Mouse (Mus musculus) CH12.LX (cell line): ENCODE results near the gene Rassf8. TPM values are rescaled to one million over a fixed set of nuclear protein-coding genes. Genes with fewer than 3 reads are reported as not detected.

Experiments used
- DNase-seq: peaks from one replicate; pipeline ENCODE4 v3.0.0-alpha.2; 2013; ENCODE audit errors: extremely low read depth
- H3K27ac ChIP-seq: 2 replicates; pipeline ENCODE4 v1.5.1; 2012; ENCODE audit warnings: low read depth, mild to moderate bottlenecking, control low read depth, moderate library complexity; ENCODE audit not compliant: insufficient read depth
- H3K27me3 ChIP-seq: replicated peaks from 2 replicates; pipeline ENCODE3; 2012; ENCODE audit warnings: inconsistent platforms
- H3K36me3 ChIP-seq, 2 experiments: replicated peaks in 1 of 2; 2 replicates each; pipeline versions ENCODE3 to v1.6.1; 2012; ENCODE audit warnings: inconsistent platforms in 1 of 2, low read length in 1 of 2, mild to moderate bottlenecking in 1 of 2, mixed read lengths in 1 of 2, moderate library complexity in 1 of 2; ENCODE audit not compliant: control insufficient read depth in 1 of 2, insufficient read depth in 1 of 2
- H3K4me1 ChIP-seq, 2 experiments: 2 replicates each; pipeline ENCODE4 v1.6.1; 2012; ENCODE audit warnings: inconsistent platforms in 1 of 2, moderate library complexity in 1 of 2; ENCODE audit not compliant: insufficient read depth in 2 of 2, control insufficient read depth in 1 of 2
- H3K4me2 ChIP-seq: 2 replicates; pipeline ENCODE4 v1.6.1; 2012; ENCODE audit warnings: low read depth, mild to moderate bottlenecking, control low read depth; ENCODE audit not compliant: poor library complexity, insufficient read depth, severe bottlenecking
- H3K4me3 ChIP-seq, 3 experiments: fragments of 150-350 bp in 1 of 3; sonication (generic) in 1 of 3; replicated peaks in 1 of 3; 2 replicates each; pipeline versions ENCODE3 to v1.5.1; 2011 to 2012; ENCODE audit warnings: low read depth in 2 of 3, low read length in 2 of 3, mild to moderate bottlenecking in 2 of 3, moderate library complexity in 2 of 3, control low read depth in 1 of 3, improper control_type of control experiment in 1 of 3, inconsistent platforms in 1 of 3, mixed read lengths in 1 of 3; ENCODE audit not compliant: poor library complexity in 1 of 3
- H3K79me2 ChIP-seq: replicated peaks from 2 replicates; pipeline ENCODE4 v1.6.1; 2012; ENCODE audit warnings: mild to moderate bottlenecking, moderate library complexity; ENCODE audit not compliant: control insufficient read depth, poor library complexity, insufficient read depth, severe bottlenecking; ENCODE audit errors: extremely low read depth
- H3K9ac ChIP-seq: 2 replicates; pipeline ENCODE4 v1.6.1; 2012; ENCODE audit warnings: low read depth, mild to moderate bottlenecking, control low read depth, moderate library complexity; ENCODE audit not compliant: insufficient read depth
- H3K9me3 ChIP-seq: replicated peaks from 2 replicates; pipeline ENCODE3; 2012; ENCODE audit warnings: low read length, inconsistent platforms, mixed read lengths
- BHLHE40 ChIP-seq: IDR thresholded peaks from 2 replicates; pipeline ENCODE4 v1.6.1; 2011; ENCODE audit warnings: mild to moderate bottlenecking, low read depth, low read length, improper control_type of control experiment
- CHD2 ChIP-seq: IDR thresholded peaks from 2 replicates; pipeline ENCODE4 v1.6.1; 2011; ENCODE audit warnings: low read length, improper control_type of control experiment
- E2F4 ChIP-seq: IDR thresholded peaks from 2 replicates; pipeline ENCODE4 v1.6.1; 2011; ENCODE audit warnings: low read depth, low read length, improper control_type of control experiment; ENCODE audit not compliant: insufficient replicate concordance
- ELF1 ChIP-seq: IDR thresholded peaks from 2 replicates; pipeline ENCODE4 v1.6.1; 2014; ENCODE audit warnings: low read depth, mild to moderate bottlenecking, inconsistent platforms, low read length, improper control_type of control experiment
- ETS1 ChIP-seq: conservative IDR thresholded peaks from 2 replicates; pipeline ENCODE4 v1.6.1; 2012; ENCODE audit warnings: low read depth, mild to moderate bottlenecking, inconsistent platforms, low read length, improper control_type of control experiment, moderate library complexity
- GABPA ChIP-seq: IDR thresholded peaks from 2 replicates; pipeline ENCODE4 v1.6.1; 2012; ENCODE audit warnings: low read depth, low read length, improper control_type of control experiment, inconsistent platforms; ENCODE audit not compliant: insufficient replicate concordance
- HCFC1 ChIP-seq: IDR thresholded peaks from 2 replicates; pipeline ENCODE4 v1.6.1; 2012; ENCODE audit warnings: low read depth, mild to moderate bottlenecking, inconsistent platforms, low read length, improper control_type of control experiment
- JUN ChIP-seq: IDR thresholded peaks from 2 replicates; pipeline ENCODE4 v1.6.1; 2011; ENCODE audit warnings: low read depth, mild to moderate bottlenecking, low read length, improper control_type of control experiment, moderate library complexity; ENCODE audit not compliant: insufficient read depth
- KAT2A ChIP-seq: IDR thresholded peaks from 2 replicates; pipeline ENCODE4 v1.6.1; 2012; ENCODE audit warnings: low read length, improper control_type of control experiment, inconsistent platforms; ENCODE audit not compliant: insufficient replicate concordance
- MAFK ChIP-seq: IDR thresholded peaks from 2 replicates; pipeline ENCODE4 v1.6.1; 2011; ENCODE audit warnings: low read length, improper control_type of control experiment; ENCODE audit not compliant: insufficient replicate concordance
- MAX ChIP-seq: IDR thresholded peaks from 2 replicates; pipeline ENCODE4 v1.6.1; 2011; ENCODE audit warnings: low read length, improper control_type of control experiment
- MAZ ChIP-seq: IDR thresholded peaks from 2 replicates; pipeline ENCODE4 v1.6.1; 2012; ENCODE audit warnings: low read depth, mild to moderate bottlenecking, inconsistent platforms, low read length, improper control_type of control experiment, moderate library complexity
- MYC ChIP-seq: IDR thresholded peaks from 2 replicates; pipeline ENCODE4 v1.6.1; 2011; ENCODE audit warnings: low read depth, mild to moderate bottlenecking, improper control_type of control experiment, low read length
- NRF1 ChIP-seq: IDR thresholded peaks from 2 replicates; pipeline ENCODE4 v1.6.1; 2014; ENCODE audit warnings: low read depth, mild to moderate bottlenecking, inconsistent platforms, low read length, improper control_type of control experiment, moderate library complexity
- PAX5 ChIP-seq: IDR thresholded peaks from 2 replicates; pipeline ENCODE4 v1.6.1; 2012; ENCODE audit warnings: low read length, inconsistent platforms, mixed read lengths
- POLR2AphosphoS2 ChIP-seq: IDR thresholded peaks from 2 replicates; pipeline ENCODE4 v1.6.1; 2011; ENCODE audit warnings: low read depth, low read length, improper control_type of control experiment
- RAD21 ChIP-seq: IDR thresholded peaks from 2 replicates; pipeline ENCODE4 v1.6.1; 2011; ENCODE audit warnings: low read depth, mild to moderate bottlenecking, low read length, improper control_type of control experiment, moderate library complexity
- RCOR1 ChIP-seq: conservative IDR thresholded peaks from 2 replicates; pipeline ENCODE4 v1.6.1; 2012; ENCODE audit warnings: low read depth, mild to moderate bottlenecking, inconsistent platforms, low read length, improper control_type of control experiment
- SMC3 ChIP-seq: IDR thresholded peaks from 2 replicates; pipeline ENCODE4 v1.6.1; 2011; ENCODE audit warnings: low read depth, low read length, improper control_type of control experiment
- TBP ChIP-seq: conservative IDR thresholded peaks from 2 replicates; pipeline ENCODE4 v1.6.1; 2011; ENCODE audit warnings: low read depth, low read length, improper control_type of control experiment
- ZMIZ1 ChIP-seq: IDR thresholded peaks from 2 replicates; pipeline ENCODE4 v1.6.1; 2012; ENCODE audit warnings: low read depth, mild to moderate bottlenecking, inconsistent platforms, low read length, improper control_type of control experiment
- dilution Hi-C: fragments of 300-500 bp; cut with MboI; formaldehyde crosslinking; loops from 2 replicates; pipeline ENCODE4 v1.14.3; 2020; ENCODE audit warnings: low sequenced_read_pairs; ENCODE audit not compliant: extremely low pct_unique_long_range_greater_than_20kb, extremely low pct_ligation_motif_present
- in situ Hi-C: fragments of 300-500 bp; cut with MboI; formaldehyde crosslinking; loops from 3 replicates; pipeline ENCODE4 v1.14.3; 2019; ENCODE audit warnings: low sequenced_read_pairs, low pct_ligation_motif_present, low pct_unique_long_range_greater_than_20kb, mixed read lengths
- polyA plus RNA-seq: library from polyadenylated mRNA; unstranded; fragments of >175 nt; gene quantifications from 2 replicates; pipeline ENCODE4 v1.2.1, GENCODE M21; 2012; ENCODE audit warnings: low read depth; ENCODE audit not compliant: insufficient read length
- total RNA-seq, 2 experiments: library from RNA; depleted of rRNA; stranded (reverse); fragments of 300-350 nt in 1 of 2; fragments of >200 nt in 1 of 2; gene quantifications; 2 replicates each; pipeline ENCODE4 v1.2.3; 2012 to 2014

Rassf8 gene
- total and polyA plus RNA-seq, 3 experiments: 0.34 to 0.59 (median 0.48) TPM

DNA sequence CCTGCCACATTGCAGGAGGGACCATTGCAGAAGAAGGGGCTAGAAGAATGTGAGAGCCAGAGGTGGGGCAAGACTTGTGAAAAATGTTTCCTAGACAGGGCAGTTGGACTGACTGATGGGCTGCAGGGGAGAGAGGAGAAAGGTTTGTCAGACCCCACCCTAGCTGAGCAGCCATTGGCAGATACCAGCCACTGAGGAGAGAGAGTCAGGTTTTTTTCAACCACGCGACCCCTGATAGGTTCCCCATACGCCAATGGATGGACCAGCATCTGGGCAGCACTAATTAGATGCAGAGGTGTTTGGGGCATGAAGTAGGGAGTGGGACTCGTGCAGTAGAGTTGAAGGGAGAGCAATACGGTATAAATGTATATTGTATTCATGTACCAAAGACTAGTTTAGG is 13.7 kb upstream of the Rassf8 start:
- H3K27ac ChIP-seq: no peak overlapping the region
- no peaks in the 10 kb centered on the region for H3K79me2 ChIP-seq
- H3K4me2 ChIP-seq: no peak overlapping the region
- no peak overlapping the region for H3K9ac ChIP-seq
- in situ Hi-C loops: no loop called here
- no peak overlapping the region for H3K4me3 ChIP-seq
- no peak for DNase-seq
- TF ChIP-seq JUN: no peak
- no peak for TF ChIP-seq RAD21
- no peak for TF ChIP-seq GABPA
- TF ChIP-seq CHD2: no peak
- no peak for TF ChIP-seq MAZ
- TF ChIP-seq MAX: no peak
- dilution Hi-C loops: no loop called here
- no peaks in the 10 kb centered on the region for H3K9me3 ChIP-seq
- no peaks in the 10 kb centered on the region for H3K36me3 ChIP-seq
- no peaks in the 10 kb centered on the region for H3K27me3 ChIP-seq
- peaks cover 0 to 20% of the 10 kb centered on the region in 2 experiments; a peak in 2 of 4 replicates for H3K4me1 ChIP-seq

- Histone ChIP-seq H3K4me1 (peaks cover 0 to 20% of the 10 kb centered on the region in 2 experiments; a peak in 2 of 4 replicates), H3K9ac (no peak overlapping the region), H3K27ac (no peak overlapping the region)
- no peak for TF ChIP-seq NRF1
- TF ChIP-seq PAX5: no peak
- no peak for TF ChIP-seq E2F4
- TF ChIP-seq RCOR1: no peak
- TF ChIP-seq KAT2A: no peak
- no peak for TF ChIP-seq BHLHE40
- TF ChIP-seq MYC: no peak
- no peak for TF ChIP-seq MAX
- TF ChIP-seq ELF1: no peak
- no peak for TF ChIP-seq POLR2AphosphoS2
- no peak for TF ChIP-seq HCFC1
- TF ChIP-seq ZMIZ1: no peak
- TF ChIP-seq MAFK: no peak
- no peak for TF ChIP-seq TBP
- no peak for TF ChIP-seq SMC3
- TF ChIP-seq RAD21: no peak
- TF ChIP-seq ETS1: no peak
- TF ChIP-seq, all 38 proteins: peak for 0
- dilution Hi-C loops: no loop called here
- Histone ChIP-seq H3K27me3 (no peaks in the 10 kb centered on the region), H3K36me3 (no peaks in the 10 kb centered on the region), H3K9me3 (no peaks in the 10 kb centered on the region), H3K4me2 (no peak overlapping the region), H3K4me3 (no peak overlapping the region), H3K79me2 (no peaks in the 10 kb centered on the region)
- no peak for DNase-seq
- in situ Hi-C loops: no loop called here
Observed at GRCm38 (mm10) chr6:145733276-145733675, 13.3 kb upstream of the Rassf8 start.
